Mouse (Mus musculus) thymus, adult 2 months (tissue): Measurements from ENCODE around the gene Tac2. TPM values are rescaled to one million over a fixed set of nuclear protein-coding genes. Genes with fewer than 3 reads are reported as not detected.
A peak's percentile ranks its signal among the peaks of the same experiment; 100 is the strongest.

ENCODE experiments used
- DNase-seq: peaks from one replicate; pipeline ENCODE4 v3.0.0; 2021
- H3K27ac ChIP-seq: fragments of 200-500 bp; 2 replicates; pipeline ENCODE4 v1.5.1; 2012; ENCODE audit warnings: low read length, control low read depth; ENCODE audit not compliant: control insufficient read depth, insufficient read depth
- H3K27me3 ChIP-seq: fragments of 200-500 bp; 2 replicates; pipeline ENCODE4 v1.6.1; 2012; ENCODE audit warnings: mild to moderate bottlenecking, low read length, moderate library complexity, mixed read lengths; ENCODE audit not compliant: control insufficient read depth, insufficient read depth
- H3K36me3 ChIP-seq: fragments of 200-500 bp; 2 replicates; pipeline ENCODE4 v1.6.1; 2012; ENCODE audit warnings: mild to moderate bottlenecking, low read length, moderate library complexity; ENCODE audit not compliant: control insufficient read depth, insufficient read depth
- H3K4me1 ChIP-seq: fragments of 200-500 bp; replicated peaks from 2 replicates; pipeline ENCODE4 v1.6.1; 2012; ENCODE audit warnings: low read length; ENCODE audit not compliant: control insufficient read depth, insufficient read depth
- H3K4me3 ChIP-seq: fragments of 200-500 bp; 2 replicates; pipeline ENCODE4 v1.5.1; 2012; ENCODE audit warnings: mild to moderate bottlenecking, low read length, control low read depth, moderate library complexity; ENCODE audit not compliant: control insufficient read depth, insufficient read depth
- CTCF ChIP-seq: fragments of 200-500 bp; IDR thresholded peaks from 2 replicates; pipeline ENCODE4 v1.5.1; 2012; ENCODE audit warnings: mild to moderate bottlenecking, control low read depth, low read length, moderate library complexity, borderline replicate concordance; ENCODE audit not compliant: control insufficient read depth, poor library complexity, insufficient read depth; ENCODE audit errors: extremely low read depth
- POLR2A ChIP-seq: fragments of 200-500 bp; IDR thresholded peaks from 2 replicates; pipeline ENCODE4 v1.6.1; 2012; ENCODE audit warnings: mild to moderate bottlenecking, low read length, control low read depth, moderate library complexity; ENCODE audit not compliant: control insufficient read depth, poor library complexity, insufficient read depth; ENCODE audit errors: extremely low read depth
- WGBS: fragments of 180-500 bp; shearing (Covaris S2); methylation state at CpG from one replicate; pipeline ENCODE4 v1.1.7; 2018; 5-methylcytosine and 5-hydroxymethylcytosine counted together
- polyA plus RNA-seq: library from polyadenylated mRNA; depleted of rRNA; stranded (reverse); fragments of >200 nt; gene quantifications from 2 replicates; pipeline ENCODE4 v1.2.3, GENCODE M21; 2012; rRNA removed

The Tac2 gene
- 4.3 and 4.5 TPM in 2 replicates for polyA plus RNA-seq

DNA sequence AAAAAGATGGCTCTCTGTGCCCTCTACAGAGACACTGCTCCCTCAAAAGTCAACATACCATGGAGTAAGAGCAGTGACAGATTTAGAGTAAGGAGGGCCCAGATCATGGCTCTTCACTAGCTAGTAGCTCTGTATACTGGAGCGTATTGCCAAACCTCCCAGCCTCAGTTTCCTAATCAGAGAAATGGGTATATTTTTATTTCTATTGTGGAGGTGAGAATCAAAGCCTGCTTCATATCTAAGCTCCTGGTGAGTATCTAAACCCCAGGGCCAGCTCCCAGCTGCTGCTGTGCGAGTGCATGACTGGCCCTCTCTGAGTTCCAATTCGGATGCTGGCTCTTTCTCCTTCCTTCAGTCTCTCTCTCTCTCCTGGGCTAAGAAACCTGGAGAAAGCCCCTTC lies at the start of gene Tac2:
Tac2 (plus strand) TSS at position 301 of the 400 bp plus-strand sequence.
- Histone ChIP-seq H3K27ac (no peak within 1 kb of the TSS), H3K27me3 (no peaks in the 10 kb centered on the region; the same call in 1 of the 2 replicates), H3K4me1 (no peaks in the 10 kb centered on the region), H3K36me3 (no peaks in the 10 kb centered on the region), H3K4me3 (no peak within 1 kb of the TSS)
- no peak for TF ChIP-seq POLR2A
- no peak for TF ChIP-seq CTCF
- DNase-seq, result no peak
- 92% methylated on average over 3 of the region's 3 CpGs for WGBS

DNA sequence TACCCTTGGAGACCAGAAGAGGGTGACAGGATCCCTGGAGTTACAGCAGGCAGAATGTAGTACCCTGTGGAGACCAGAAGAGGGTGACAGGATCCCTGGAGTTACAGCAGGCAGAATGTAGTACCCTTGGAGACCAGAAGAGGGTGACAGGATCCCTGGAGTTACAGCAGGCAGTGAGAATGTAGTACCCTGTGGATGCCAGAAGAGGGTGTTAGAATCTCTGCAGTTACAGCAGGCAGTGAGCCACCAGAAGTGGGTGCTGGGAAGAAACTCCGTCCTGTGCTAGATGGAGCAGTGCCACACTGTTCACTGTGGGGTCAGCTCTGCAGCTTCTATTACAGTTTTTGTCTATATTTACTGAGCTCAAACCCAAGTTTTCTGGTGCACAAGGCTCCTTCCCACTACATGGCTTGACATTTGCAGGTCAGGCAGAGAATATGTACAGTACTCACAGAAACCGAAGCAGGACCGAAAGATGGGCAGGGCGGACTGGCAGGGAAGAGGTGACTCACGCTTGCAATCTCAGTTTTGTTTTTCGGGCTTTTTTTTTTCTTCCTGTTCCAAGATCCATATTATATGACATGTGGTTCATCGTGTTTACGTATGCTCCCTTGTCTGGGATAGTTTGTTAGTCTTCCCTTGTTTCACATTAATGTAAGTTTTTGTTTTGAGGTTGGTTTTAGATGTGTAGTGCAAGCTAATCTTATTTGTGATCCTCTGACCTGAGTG lies 49.3 kb upstream of the Tac2 start:
- Histone ChIP-seq H3K4me3 (no peak overlapping the region), H3K4me1 (peaks cover 14% of the 10 kb centered on the region), H3K36me3 (no peaks in the 10 kb centered on the region), H3K27ac (no peak overlapping the region), H3K27me3 (no peaks in the 10 kb centered on the region)
- peak; percentile 76 for DNase-seq
- TF ChIP-seq POLR2A (no peak), CTCF (peak; percentile 49; the same call in 1 of the 2 replicates)
- WGBS, result 88% methylated on average over 8 of the region's 8 CpGs

DNA sequence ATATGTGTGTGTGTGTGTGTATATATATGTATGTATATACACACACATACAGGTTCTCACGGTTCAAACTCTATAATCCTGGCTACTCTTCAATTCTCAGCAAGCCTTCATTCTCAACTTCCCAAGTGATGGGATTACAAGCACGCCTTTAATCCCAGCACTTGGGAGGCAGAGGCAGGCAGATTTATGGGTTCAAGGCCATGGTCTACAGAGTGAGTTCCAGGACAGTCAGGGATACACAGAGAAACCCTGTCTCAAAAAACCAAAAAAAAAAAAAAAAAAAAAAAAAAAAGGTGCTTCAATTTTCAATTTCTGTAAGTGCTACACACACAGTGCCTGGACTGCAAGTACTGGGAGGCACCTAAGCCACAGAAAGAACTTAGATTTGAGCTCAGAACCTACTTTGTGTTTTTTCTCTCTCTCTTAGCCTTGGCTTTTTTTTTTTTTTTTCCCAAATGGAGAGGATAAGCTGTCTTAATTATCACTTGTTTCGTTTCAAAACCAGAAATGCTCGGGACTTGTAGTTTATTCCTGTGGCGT lies 48.3 kb upstream of the Tac2 start:
- Histone ChIP-seq H3K36me3 (no peaks in the 10 kb centered on the region), H3K4me1 (peaks cover 9% of the 10 kb centered on the region; the same call in 1 of the 2 replicates), H3K27me3 (no peaks in the 10 kb centered on the region), H3K4me3 (no peak overlapping the region), H3K27ac (no peak overlapping the region; the same call in 1 of the 2 replicates)
- TF ChIP-seq POLR2A, result no peak
- no peak for TF ChIP-seq CTCF
- WGBS, result 44% methylated on average over 5 of the region's 5 CpGs
- no peak for DNase-seq

DNA sequence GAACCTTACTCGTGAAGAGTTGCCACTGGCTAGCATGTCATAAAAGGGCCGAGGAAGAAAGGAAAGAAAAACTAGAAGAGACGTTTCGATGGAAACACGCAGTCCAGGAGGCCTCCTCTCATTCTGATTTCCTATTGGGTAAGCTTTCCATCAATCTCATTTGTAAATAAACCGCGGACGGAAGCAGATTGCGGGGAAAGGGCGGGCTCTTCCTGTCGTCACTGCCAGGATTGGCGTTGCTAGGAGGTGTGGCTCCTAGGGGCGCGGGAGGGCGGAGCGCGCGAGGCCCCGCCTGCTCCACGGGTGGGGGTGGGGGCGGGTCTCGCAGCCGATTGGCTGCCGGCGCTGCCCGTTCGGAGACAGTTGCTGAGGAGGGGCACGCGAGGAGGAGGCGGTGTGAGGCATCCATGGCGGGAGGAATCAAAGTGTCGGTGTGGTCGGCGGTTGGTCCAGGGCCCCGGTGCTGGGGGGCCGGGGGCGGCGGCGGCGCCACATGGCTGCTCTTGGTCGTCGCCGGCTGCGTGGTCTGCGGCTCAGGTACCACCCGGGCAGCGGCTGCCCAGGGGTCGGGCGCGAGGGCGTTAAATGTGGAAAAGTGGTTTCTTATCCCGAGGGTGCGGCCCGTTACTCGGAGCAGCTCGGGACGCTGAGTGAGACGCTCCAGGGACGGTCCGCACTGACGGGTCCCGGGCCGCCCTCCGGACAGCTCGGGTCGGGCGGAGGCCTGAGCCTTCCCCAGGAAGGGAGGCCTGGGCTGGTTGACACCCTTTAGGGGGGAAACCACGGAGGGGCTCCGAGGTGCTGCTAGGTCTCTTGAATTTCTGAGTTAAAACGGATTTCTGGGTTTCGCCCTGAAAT lies 47.4 kb upstream of the Tac2 start:
- Histone ChIP-seq H3K4me3 (peak overlapping the region; percentile 79), H3K4me1 (peaks cover 9% of the 10 kb centered on the region; the same call in 1 of the 2 replicates), H3K36me3 (no peaks in the 10 kb centered on the region), H3K27me3 (no peaks in the 10 kb centered on the region), H3K27ac (peak overlapping the region; percentile 12; the same call in 1 of the 2 replicates)
- DNase-seq, result peak; percentile 89
- WGBS, result under 1% methylated on average over 71 of the region's 71 CpGs
- no peak for TF ChIP-seq CTCF
- TF ChIP-seq POLR2A, result peak; percentile 54; the same call in 1 of the 2 replicates

GRCm38 (mm10) chr10:127677591-127678336 lies 46.5 kb upstream of the Tac2 start:
- 9% methylated on average over 14 of the region's 14 CpGs for WGBS
- H3K4me3 ChIP-seq, result peak overlapping the region; percentile 79
- H3K36me3 ChIP-seq, result no peaks in the 10 kb centered on the region
- DNase-seq, result peak; percentile 85
- H3K27ac ChIP-seq, result 0 out of 2 replicates have a peak overlapping the region, but pooled peaks have one; percentile 12
- TF ChIP-seq POLR2A, result no peak
- TF ChIP-seq CTCF, result no peak
- H3K4me1 ChIP-seq, result peaks cover 9% of the 10 kb centered on the region; the same call in 1 of the 2 replicates
- no peaks in the 10 kb centered on the region for H3K27me3 ChIP-seq
